Mouse (Mus musculus): ENCODE results near the gene Pdzd4. TPM values are rescaled to one million over a fixed set of nuclear protein-coding genes. Genes with fewer than 3 reads are reported as not detected.

Pdzd4 gene
- total and polyA plus RNA-seq, 3 experiments, result 1.1 to 1.7 (median 1.5) TPM

GRCm38 (mm10) chrX:73864692-73865091 is 39.9 kb upstream of the Pdzd4 start:
- WGBS, result 45% methylated on average over 3 of the region's 3 CpGs
- Histone ChIP-seq H3K36me3 (ENCODE audit: control insufficient read depth, insufficient read depth, low read length) (no peaks in the 10 kb centered on the region), H3K4me1 (ENCODE audit: control insufficient read depth, insufficient read depth, low read length) (no peaks in the 10 kb centered on the region), H3K9ac (ENCODE audit: low read depth, low read length) (no peak overlapping the region), H3K79me2 (replicated peaks; ENCODE audit: control insufficient read depth, insufficient read depth, low read length) (no peaks in the 10 kb centered on the region), H3K27me3 (ENCODE audit: control insufficient read depth, insufficient read depth, low read length) (no peaks in the 10 kb centered on the region), H3K4me3 (no peak overlapping the region), H3K27ac (no peak overlapping the region)
- no peak for TF ChIP-seq POLR2A (IDR thresholded peaks at IDR 0.05; ENCODE audit: insufficient read depth, low read depth, low read length)
- TF ChIP-seq CTCF (IDR thresholded peaks at IDR 0.05), result no peak
- TF ChIP-seq EP300 (IDR thresholded peaks at IDR 0.05; ENCODE audit: insufficient read depth, low read depth, low read length), result no peak
- intact Hi-C loops (cut with DNase I), result no loop called here
- DNase-seq, result no peak

DNA sequence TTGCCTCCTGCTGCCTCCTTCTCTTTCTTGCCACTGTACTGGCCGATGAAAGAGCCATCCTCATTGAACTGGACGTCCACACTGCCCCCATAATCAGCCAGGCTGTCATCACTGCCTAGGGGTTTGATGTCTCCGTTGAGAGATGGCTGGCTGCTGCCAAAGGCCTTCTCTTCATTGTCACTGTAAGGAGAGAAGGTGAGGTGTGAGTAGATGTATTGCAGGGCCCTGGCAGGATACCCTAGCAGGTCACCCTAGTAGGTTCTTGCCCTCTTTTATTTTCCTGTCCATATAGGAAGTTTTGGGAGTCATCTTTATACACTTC is 30.3 kb upstream of the Pdzd4 start:
- Histone ChIP-seq H3K27me3 (ENCODE audit: control insufficient read depth, insufficient read depth, low read length) (no peaks in the 10 kb centered on the region), H3K79me2 (replicated peaks; ENCODE audit: control insufficient read depth, insufficient read depth, low read length) (no peaks in the 10 kb centered on the region), H3K9ac (ENCODE audit: low read depth, low read length) (no peak overlapping the region), H3K4me1 (ENCODE audit: control insufficient read depth, insufficient read depth, low read length) (no peaks in the 10 kb centered on the region), H3K4me3 (no peak overlapping the region), H3K27ac (no peak overlapping the region), H3K36me3 (ENCODE audit: control insufficient read depth, insufficient read depth, low read length) (no peaks in the 10 kb centered on the region)
- no peak for DNase-seq
- intact Hi-C loops (cut with DNase I), result no loop called here
- no peak for TF ChIP-seq EP300 (IDR thresholded peaks at IDR 0.05; ENCODE audit: insufficient read depth, low read depth, low read length)
- 30% methylated on average over 3 of the region's 3 CpGs for WGBS

DNA sequence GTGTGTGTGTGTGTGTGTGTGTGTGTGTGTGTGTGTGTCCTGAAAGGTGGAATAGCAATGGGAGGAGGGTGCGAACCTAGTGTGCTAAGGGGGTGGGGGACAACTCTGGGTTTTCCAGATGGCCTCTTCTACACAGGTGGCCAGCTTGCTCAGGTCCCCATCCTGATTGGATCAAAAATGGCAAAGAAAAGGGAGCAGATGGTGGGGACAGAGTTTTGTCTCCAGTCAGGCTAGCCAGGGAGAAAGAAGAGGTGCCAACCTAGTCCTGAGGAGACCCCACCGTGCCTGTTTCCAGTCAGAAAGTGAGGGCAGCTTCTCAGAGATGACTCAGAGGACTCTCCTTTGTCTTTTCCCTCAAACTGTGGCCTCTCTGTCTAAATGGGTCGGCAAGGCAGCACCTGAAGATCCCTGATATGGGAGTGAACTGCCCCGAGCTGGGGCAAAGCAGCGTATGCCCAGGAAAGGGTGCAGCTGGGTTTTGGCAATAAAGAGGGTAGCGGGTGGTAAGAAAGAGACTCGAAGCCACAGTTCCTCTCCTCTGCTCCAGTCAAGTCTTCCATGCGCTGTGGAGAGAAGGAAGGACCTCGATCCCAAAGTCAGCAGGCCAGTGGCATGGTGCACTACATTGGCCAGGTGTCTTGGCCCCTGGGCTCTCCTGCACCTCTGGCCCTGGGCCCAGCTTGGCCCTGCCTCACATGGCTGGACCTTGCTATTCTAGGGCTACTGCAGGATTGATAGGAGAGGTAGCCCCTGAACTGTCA is 29.7 kb upstream of the Pdzd4 start:
- no peak overlapping the region for H3K27ac ChIP-seq
- H3K4me1 ChIP-seq (ENCODE audit: control insufficient read depth, insufficient read depth, low read length), result no peaks in the 10 kb centered on the region
- no peak overlapping the region for H3K9ac ChIP-seq (ENCODE audit: low read depth, low read length)
- no peaks in the 10 kb centered on the region for H3K27me3 ChIP-seq (ENCODE audit: control insufficient read depth, insufficient read depth, low read length)
- intact Hi-C loops (cut with DNase I), result no loop called here
- WGBS, result 58% methylated on average over 9 of the region's 9 CpGs
- H3K36me3 ChIP-seq (ENCODE audit: control insufficient read depth, insufficient read depth, low read length), result no peaks in the 10 kb centered on the region
- H3K4me3 ChIP-seq, result no peak overlapping the region
- TF ChIP-seq CTCF (IDR thresholded peaks at IDR 0.05), result no peak
- H3K79me2 ChIP-seq (replicated peaks; ENCODE audit: control insufficient read depth, insufficient read depth, low read length), result no peaks in the 10 kb centered on the region
- peak in 1 of 2 experiments; percentile 20 for DNase-seq

DNA sequence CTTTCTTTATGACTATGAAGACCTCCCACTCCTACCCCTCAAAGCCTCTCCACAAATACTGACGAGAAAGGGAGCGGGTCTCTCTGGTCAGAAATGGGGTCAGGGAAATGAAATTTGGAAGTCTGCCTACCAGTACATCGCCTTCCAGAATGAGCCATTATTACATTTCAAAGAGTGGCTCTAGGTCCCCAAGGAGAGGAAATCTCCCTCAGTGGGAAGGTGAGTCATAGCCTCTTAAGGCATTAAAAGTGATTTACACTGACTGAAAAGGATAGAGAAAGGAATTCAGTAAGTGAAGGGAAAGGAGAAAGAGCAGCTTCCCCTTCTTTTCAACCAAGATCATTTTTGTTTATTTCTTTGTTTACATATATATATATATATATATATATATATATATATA is 11.9 kb upstream of the Pdzd4 start:
- TF ChIP-seq POLR2A (IDR thresholded peaks at IDR 0.05; ENCODE audit: insufficient read depth, low read depth, low read length) (no peak), CTCF (IDR thresholded peaks at IDR 0.05) (no peak), EP300 (IDR thresholded peaks at IDR 0.05; ENCODE audit: insufficient read depth, low read depth, low read length) (no peak)
- 65% methylated on average over 3 of the region's 3 CpGs for WGBS
- H3K36me3 ChIP-seq (ENCODE audit: control insufficient read depth, insufficient read depth, low read length), result no peaks in the 10 kb centered on the region
- H3K4me3 ChIP-seq, result no peak overlapping the region
- intact Hi-C loops (cut with DNase I), result no loop called here
- H3K27me3 ChIP-seq (ENCODE audit: control insufficient read depth, insufficient read depth, low read length), result no peaks in the 10 kb centered on the region
- H3K9ac ChIP-seq (ENCODE audit: low read depth, low read length), result no peak overlapping the region
- no peak for DNase-seq
- H3K27ac ChIP-seq, result no peak overlapping the region
- H3K79me2 ChIP-seq (replicated peaks; ENCODE audit: control insufficient read depth, insufficient read depth, low read length), result no peaks in the 10 kb centered on the region
- H3K4me1 ChIP-seq (ENCODE audit: control insufficient read depth, insufficient read depth, low read length), result no peaks in the 10 kb centered on the region

DNA sequence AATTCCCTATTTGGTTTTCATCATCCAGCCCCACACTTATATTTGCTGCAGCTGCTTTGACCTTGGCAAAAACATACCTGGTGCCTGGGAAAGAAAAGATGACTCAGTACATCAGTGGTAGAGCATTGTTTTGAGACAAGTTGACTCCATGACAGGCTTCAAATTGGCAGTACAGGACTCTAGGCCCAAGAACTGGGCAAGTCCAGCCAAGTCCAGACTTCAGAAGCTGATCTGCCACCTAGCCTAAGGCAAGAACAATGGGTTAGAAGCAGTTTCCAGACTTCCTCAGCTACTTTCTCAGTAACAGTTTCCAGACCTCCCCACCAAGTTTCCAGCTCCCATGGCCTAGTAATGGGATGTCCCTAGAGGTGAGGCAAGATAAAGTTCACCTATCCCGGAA is 11.0 kb upstream of the Pdzd4 start:
- Histone ChIP-seq H3K27me3 (ENCODE audit: control insufficient read depth, insufficient read depth, low read length) (no peaks in the 10 kb centered on the region), H3K4me1 (ENCODE audit: control insufficient read depth, insufficient read depth, low read length) (no peaks in the 10 kb centered on the region), H3K79me2 (replicated peaks; ENCODE audit: control insufficient read depth, insufficient read depth, low read length) (no peaks in the 10 kb centered on the region), H3K27ac (no peak overlapping the region), H3K9ac (ENCODE audit: low read depth, low read length) (no peak overlapping the region), H3K36me3 (ENCODE audit: control insufficient read depth, insufficient read depth, low read length) (no peaks in the 10 kb centered on the region), H3K4me3 (no peak overlapping the region)
- intact Hi-C loops (cut with DNase I), result no loop called here
- TF ChIP-seq EP300 (IDR thresholded peaks at IDR 0.05; ENCODE audit: insufficient read depth, low read depth, low read length), result no peak
- no peak for TF ChIP-seq CTCF (IDR thresholded peaks at IDR 0.05)
- no peak for TF ChIP-seq POLR2A (IDR thresholded peaks at IDR 0.05; ENCODE audit: insufficient read depth, low read depth, low read length)
- 86% methylated on average over 1 of the region's 1 CpGs for WGBS
- no peak for DNase-seq

- no peaks in the 10 kb centered on the region for H3K27me3 ChIP-seq (ENCODE audit: control insufficient read depth, insufficient read depth, low read length)
- TF ChIP-seq EP300 (IDR thresholded peaks at IDR 0.05; ENCODE audit: insufficient read depth, low read depth, low read length) (no peak), POLR2A (IDR thresholded peaks at IDR 0.05; ENCODE audit: insufficient read depth, low read depth, low read length) (no peak)
- H3K79me2 ChIP-seq (replicated peaks; ENCODE audit: control insufficient read depth, insufficient read depth, low read length), result no peaks in the 10 kb centered on the region
- intact Hi-C loops (cut with DNase I), result no loop called here
- DNase-seq, result peak in 1 of 2 experiments; percentile 21
- H3K36me3 ChIP-seq (ENCODE audit: control insufficient read depth, insufficient read depth, low read length), result no peaks in the 10 kb centered on the region
- WGBS, result 24% methylated on average over 17 of the region's 17 CpGs
- no peak overlapping the region for H3K9ac ChIP-seq (ENCODE audit: low read depth, low read length)
- H3K4me3 ChIP-seq, result no peak overlapping the region
- H3K4me1 ChIP-seq (ENCODE audit: control insufficient read depth, insufficient read depth, low read length), result no peaks in the 10 kb centered on the region
- H3K27ac ChIP-seq, result no peak overlapping the region
These were observed 1.0 kb downstream of the Pdzd4 start for GRCm38 (mm10) chrX:73823747-73824146.

All from heart, adult 2 months (tissue).